Mouse (Mus musculus): ENCODE measurements at regions not wholly inside any gene's neighbourhood (a gene's known extent, or its start where the extent isn't known, plus 50 kb on each side); places are given as distances from the start of the nearest gene placed in this dataset.

- DNase-seq (ENCODE audit: low read depth, low spot score): no peak
Observed at GRCm38 (mm10) chr3:143053286-143053993, 171.6 kb upstream of the Pkn2 start.

GRCm38 (mm10) chr3:143040666-143041065 lies 158.9 kb upstream of the Pkn2 start:
- DNase-seq (ENCODE audit: low read depth, low spot score): no peak

- no peak for DNase-seq (ENCODE audit: low read depth, low spot score)
Observed at GRCm38 (mm10) chr3:143036108-143036507, 154.3 kb upstream of the Pkn2 start.

- DNase-seq (ENCODE audit: low read depth, low spot score): no peak
Observed at GRCm38 (mm10) chr3:143034588-143034987, 152.8 kb upstream of the Pkn2 start.

GRCm38 (mm10) chr3:143022486-143022885 lies 140.7 kb upstream of the Pkn2 start:
- DNase-seq (ENCODE audit: low read depth, low spot score): no peak

- DNase-seq (ENCODE audit: low read depth, low spot score): no peak
Observed at GRCm38 (mm10) chr3:143021159-143021871, 139.5 kb upstream of the Pkn2 start.

GRCm38 (mm10) chr3:143017480-143017879 lies 135.7 kb upstream of the Pkn2 start:
- DNase-seq (ENCODE audit: low read depth, low spot score): peak; percentile 35

- no peak for DNase-seq (ENCODE audit: low read depth, low spot score)
Observed at GRCm38 (mm10) chr3:143016758-143017157, 135.0 kb upstream of the Pkn2 start.

- DNase-seq (ENCODE audit: low read depth, low spot score): no peak
Observed at GRCm38 (mm10) chr3:143014421-143014820, 132.6 kb upstream of the Pkn2 start.

GRCm38 (mm10) chr3:143007047-143007446 lies 125.2 kb upstream of the Pkn2 start:
- no peak for DNase-seq (ENCODE audit: low read depth, low spot score)

GRCm38 (mm10) chr3:143001952-143002351 lies 120.1 kb upstream of the Pkn2 start:
- no peak for DNase-seq (ENCODE audit: low read depth, low spot score)

GRCm38 (mm10) chr3:142995981-142996743 lies 114.4 kb upstream of the Pkn2 start:
- DNase-seq (ENCODE audit: low read depth, low spot score): no peak

- no peak for DNase-seq (ENCODE audit: low read depth, low spot score)
Observed at GRCm38 (mm10) chr3:142984547-142984946, 102.7 kb upstream of the Pkn2 start.

- no peak for DNase-seq (ENCODE audit: low read depth, low spot score)
Observed at GRCm38 (mm10) chr3:142981221-142981620, 99.4 kb upstream of the Pkn2 start.

- no peak for DNase-seq (ENCODE audit: low read depth, low spot score)
Observed at GRCm38 (mm10) chr3:142979161-142979560, 97.4 kb upstream of the Pkn2 start.

GRCm38 (mm10) chr3:142976519-142977394 lies 95.0 kb upstream of the Pkn2 start:
- DNase-seq (ENCODE audit: low read depth, low spot score): no peak

- no peak for DNase-seq (ENCODE audit: low read depth, low spot score)
Observed at GRCm38 (mm10) chr3:142975606-142976005, 93.8 kb upstream of the Pkn2 start.

GRCm38 (mm10) chr3:142969501-142969900 lies 87.7 kb upstream of the Pkn2 start:
- no peak for DNase-seq (ENCODE audit: low read depth, low spot score)

GRCm38 (mm10) chr3:142965604-142966003 lies 83.8 kb upstream of the Pkn2 start:
- DNase-seq (ENCODE audit: low read depth, low spot score): no peak

GRCm38 (mm10) chr3:142963818-142964372 lies 82.1 kb upstream of the Pkn2 start:
- no peak for DNase-seq (ENCODE audit: low read depth, low spot score)

- no peak for DNase-seq (ENCODE audit: low read depth, low spot score)
Observed at GRCm38 (mm10) chr3:142957768-142958167, 76.0 kb upstream of the Pkn2 start.

Data from forelimb bud, embryonic 11.5 days (tissue).